Mouse (Mus musculus): Measurements from ENCODE around the gene Ccdc78.

GRCm38 (mm10) chr17:25834595-25835222 lies 48.3 kb downstream of the Ccdc78 start:
- TF ChIP-seq GATA1 (IDR thresholded peaks at IDR 0.05; ENCODE audit: low read length) = no peak
- TF ChIP-seq TAL1 (IDR thresholded peaks at IDR 0.05; ENCODE audit: low read length) = no peak

Measured in erythroblast, embryonic 14.5 days (primary cell).